Mouse (Mus musculus) MEL (cell line): Measurements from ENCODE around the gene Hs1bp3. TPM values are rescaled to one million over a fixed set of nuclear protein-coding genes. Genes with fewer than 3 reads are reported as not detected.

Source experiments
- DNase-seq: peaks from one replicate; pipeline ENCODE4 v3.0.0; 2011; ENCODE audit warnings: low read depth, low spot score
- H3K27ac ChIP-seq: 2 replicates; pipeline ENCODE4 v1.5.1; 2012; ENCODE audit warnings: low read depth, mild to moderate bottlenecking, control low read depth, low read length, moderate library complexity; ENCODE audit not compliant: control insufficient read depth
- H3K27me3 ChIP-seq, 2 experiments: fragments of 150-350 bp in 1 of 2; sonication (generic) in 1 of 2; 2 replicates each; pipeline ENCODE4 v1.6.1; 2012; ENCODE audit warnings: low read length in 2 of 2, mild to moderate bottlenecking in 2 of 2, improper control_type of control experiment in 1 of 2, moderate library complexity in 1 of 2; ENCODE audit not compliant: insufficient read depth in 2 of 2, control insufficient read depth in 1 of 2
- H3K36me3 ChIP-seq, 2 experiments: 2 replicates each; pipeline ENCODE4 v1.6.1; 2012 to 2014; ENCODE audit warnings: low read length in 2 of 2, improper control_type of control experiment in 1 of 2, inconsistent platforms in 1 of 2, mild to moderate bottlenecking in 1 of 2; ENCODE audit not compliant: insufficient read depth in 2 of 2, control insufficient read depth in 1 of 2
- H3K4me1 ChIP-seq, 2 experiments: fragments of 150-350 bp in 1 of 2; sonication (generic) in 1 of 2; 2 replicates each; pipeline ENCODE4 v1.6.1; 2012; ENCODE audit warnings: low read length in 2 of 2, improper control_type of control experiment in 1 of 2, mild to moderate bottlenecking in 1 of 2; ENCODE audit not compliant: insufficient read depth in 2 of 2, control insufficient read depth in 1 of 2
- H3K4me3 ChIP-seq, 2 experiments: fragments of 150-350 bp in 1 of 2; sonication (generic) in 1 of 2; 2 replicates each; pipeline ENCODE4 v1.5.1; 2012; ENCODE audit warnings: low read depth in 2 of 2, low read length in 2 of 2, mild to moderate bottlenecking in 2 of 2, moderate library complexity in 2 of 2, control low read depth in 1 of 2, improper control_type of control experiment in 1 of 2; ENCODE audit not compliant: control insufficient read depth in 1 of 2, insufficient read depth in 1 of 2
- H3K79me2 ChIP-seq: 2 replicates; pipeline ENCODE4 v1.6.1; 2012; ENCODE audit warnings: mild to moderate bottlenecking, low read length, moderate library complexity; ENCODE audit not compliant: control insufficient read depth, poor library complexity, insufficient read depth
- H3K9ac ChIP-seq: 2 replicates; pipeline ENCODE4 v1.6.1; 2012; ENCODE audit warnings: low read depth, mild to moderate bottlenecking, control low read depth, low read length, moderate library complexity; ENCODE audit not compliant: control insufficient read depth, poor library complexity, severe bottlenecking
- H3K9me3 ChIP-seq: fragments of 150-350 bp; sonication (generic); replicated peaks from 2 replicates; pipeline ENCODE4 v1.6.1; 2012; ENCODE audit warnings: mild to moderate bottlenecking, low read length, improper control_type of control experiment, moderate library complexity; ENCODE audit not compliant: insufficient read depth
- CHD2 ChIP-seq: IDR thresholded peaks from 2 replicates; pipeline ENCODE4 v1.6.1; 2011; ENCODE audit warnings: low read length, improper control_type of control experiment
- ELF1 ChIP-seq: IDR thresholded peaks from 2 replicates; pipeline ENCODE4 v1.6.1; 2014; ENCODE audit warnings: low read depth, mild to moderate bottlenecking, inconsistent platforms, low read length, improper control_type of control experiment, moderate library complexity
- GABPA ChIP-seq: IDR thresholded peaks from 2 replicates; pipeline ENCODE4 v1.6.1; 2012; ENCODE audit warnings: low read depth, mild to moderate bottlenecking, inconsistent platforms, low read length, improper control_type of control experiment, moderate library complexity
- GATA1 ChIP-seq: IDR thresholded peaks from 2 replicates; pipeline ENCODE4 v1.6.1; 2011; ENCODE audit warnings: low read depth, low read length, improper control_type of control experiment
- JUND ChIP-seq: IDR thresholded peaks from 2 replicates; pipeline ENCODE4 v1.6.1; 2011; ENCODE audit warnings: low read depth, mild to moderate bottlenecking, improper control_type of control experiment, low read length
- MAFK ChIP-seq: IDR thresholded peaks from 2 replicates; pipeline ENCODE4 v1.6.1; 2011; ENCODE audit warnings: low read depth, mild to moderate bottlenecking, low read length, improper control_type of control experiment, borderline replicate concordance
- MAX ChIP-seq: IDR thresholded peaks from 2 replicates; pipeline ENCODE4 v1.6.1; 2011; ENCODE audit warnings: low read length, improper control_type of control experiment
- MAZ ChIP-seq: IDR thresholded peaks from 2 replicates; pipeline ENCODE4 v1.6.1; 2012; ENCODE audit warnings: low read depth, mild to moderate bottlenecking, inconsistent platforms, low read length, improper control_type of control experiment
- POLR2A ChIP-seq, 2 experiments: IDR thresholded peaks; 2 replicates each; pipeline ENCODE4 v1.6.1; 2011 to 2012; ENCODE audit warnings: low read length in 2 of 2, mild to moderate bottlenecking in 2 of 2, control low read depth in 1 of 2, improper control_type of control experiment in 1 of 2, low read depth in 1 of 2, moderate library complexity in 1 of 2; ENCODE audit not compliant: control insufficient read depth in 1 of 2, insufficient read depth in 1 of 2, poor library complexity in 1 of 2
- POLR2AphosphoS2 ChIP-seq: IDR thresholded peaks from 2 replicates; pipeline ENCODE4 v1.6.1; 2011; ENCODE audit warnings: low read length, improper control_type of control experiment
- POLR2AphosphoS5 ChIP-seq: IDR thresholded peaks from 2 replicates; pipeline ENCODE4 v1.6.1; 2012; ENCODE audit warnings: low read depth, borderline replicate concordance, mild to moderate bottlenecking, inconsistent platforms, low read length, moderate library complexity, mixed read lengths
- USF1 ChIP-seq: IDR thresholded peaks from 2 replicates; pipeline ENCODE4 v1.6.1; 2014; ENCODE audit warnings: low read depth, mild to moderate bottlenecking, inconsistent platforms, low read length, improper control_type of control experiment, moderate library complexity
- USF2 ChIP-seq, 2 experiments: IDR thresholded peaks; 2 replicates each; pipeline ENCODE4 v1.6.1; 2011 to 2012; ENCODE audit warnings: improper control_type of control experiment in 2 of 2, low read length in 2 of 2, borderline replicate concordance in 1 of 2, inconsistent platforms in 1 of 2, low read depth in 1 of 2, mild to moderate bottlenecking in 1 of 2; ENCODE audit not compliant: insufficient read depth in 1 of 2
- ZC3H11A ChIP-seq: IDR thresholded peaks from 2 replicates; pipeline ENCODE4 v1.6.1; 2012; ENCODE audit warnings: low read depth, mild to moderate bottlenecking, inconsistent platforms, low read length, improper control_type of control experiment
- ZMIZ1 ChIP-seq: IDR thresholded peaks from 2 replicates; pipeline ENCODE4 v1.6.1; 2012; ENCODE audit warnings: low read depth, mild to moderate bottlenecking, inconsistent platforms, low read length, improper control_type of control experiment, moderate library complexity
- ZNF384 ChIP-seq: IDR thresholded peaks from 2 replicates; pipeline ENCODE4 v1.6.1; 2012; ENCODE audit warnings: low read depth, mild to moderate bottlenecking, inconsistent platforms, low read length, improper control_type of control experiment
- polyA plus RNA-seq, 2 experiments: library from polyadenylated mRNA; stranded (reverse) in 1 of 2; unstranded in 1 of 2; fragments of >175 nt in 1 of 2; fragments of >200 nt in 1 of 2; gene quantifications; 2 replicates each; pipeline versions ENCODE4 v1.2.1 to v1.2.4; 2012; ENCODE audit warnings: low replicate concordance in 2 of 2, low read depth in 1 of 2; ENCODE audit not compliant: insufficient read length in 2 of 2, insufficient read depth in 1 of 2, missing spikeins in 1 of 2
- total RNA-seq: library from RNA; depleted of rRNA; stranded (reverse); fragments of 300-350 nt; gene quantifications from 2 replicates; pipeline ENCODE4 v1.2.3, GENCODE M21; 2012

Hs1bp3 gene
- total and polyA plus RNA-seq, 3 experiments = 4.7 to 17.4 TPM; not detected in 1

DNA sequence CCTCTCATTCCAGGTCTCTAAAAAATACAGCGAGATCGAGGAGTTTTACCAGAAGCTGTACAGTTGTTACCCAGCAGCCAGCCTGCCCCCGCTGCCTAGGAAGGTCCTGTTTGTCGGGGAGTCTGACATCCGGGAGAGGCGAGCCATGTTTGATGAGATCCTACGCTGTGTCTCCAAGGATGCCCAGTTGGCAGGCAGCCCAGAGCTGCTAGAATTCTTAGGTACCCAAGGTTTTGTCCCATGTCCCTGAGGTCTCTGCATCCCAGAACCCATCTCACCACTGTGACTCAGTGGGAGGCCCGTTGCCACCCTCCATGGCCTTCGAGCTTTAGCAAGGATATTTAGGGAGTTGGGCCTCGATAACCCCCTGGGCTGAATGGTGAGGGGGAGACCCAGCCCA is 8.3 kb downstream of the Hs1bp3 start:
- H3K9me3 ChIP-seq = no peaks in the 10 kb centered on the region
- TF ChIP-seq ELF1 = no peak
- TF ChIP-seq POLR2AphosphoS5 = no peak
- no peak for TF ChIP-seq ZNF384
- TF ChIP-seq MAX = no peak
- no peak for TF ChIP-seq POLR2AphosphoS2
- H3K4me3 ChIP-seq = no peak overlapping the region
- H3K27ac ChIP-seq = no peak overlapping the region
- no peaks in the 10 kb centered on the region for H3K79me2 ChIP-seq
- no peak overlapping the region for H3K9ac ChIP-seq
- H3K36me3 ChIP-seq = no peaks in the 10 kb centered on the region
- DNase-seq = no peak
- no peaks in the 10 kb centered on the region for H3K27me3 ChIP-seq
- H3K4me1 ChIP-seq = no peaks in the 10 kb centered on the region

DNA sequence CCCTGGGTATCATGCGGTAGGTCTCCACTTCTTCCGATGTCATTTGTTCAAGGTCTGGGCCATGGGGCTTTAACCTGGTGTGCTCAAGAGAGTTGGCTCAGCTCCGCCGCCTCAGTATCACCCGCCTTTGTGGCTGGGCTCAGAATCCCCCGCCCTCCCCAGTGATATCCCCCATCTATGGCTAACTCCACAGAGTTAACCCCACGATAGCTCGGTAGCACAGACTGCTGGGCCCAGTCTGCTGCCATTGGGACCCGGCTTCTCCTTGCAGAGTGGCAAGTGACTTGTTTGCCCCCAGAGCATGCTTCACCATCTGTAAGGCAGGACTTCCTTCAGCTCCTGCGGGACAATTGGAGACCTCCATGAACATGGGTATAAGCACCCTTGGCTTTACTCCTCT is 10.9 kb downstream of the Hs1bp3 start:
- Histone ChIP-seq H3K4me1 (no peaks in the 10 kb centered on the region), H3K4me3 (no peak overlapping the region)
- TF ChIP-seq ZC3H11A (no peak), JUND (no peak), USF1 (no peak), GATA1 (no peak), POLR2A (IDR thresholded peaks at IDR 0.05; ENCODE audit: control insufficient read depth in 1 of 2, insufficient read depth in 1 of 2, low read depth in 1 of 2, low read length in 2 of 2, poor library complexity in 1 of 2) (no peak), MAFK (no peak), MAZ (no peak), GABPA (no peak), CHD2 (no peak), POLR2AphosphoS5 (no peak), ZMIZ1 (no peak), USF2 (IDR thresholded peaks at IDR 0.05; ENCODE audit: borderline replicate concordance in 1 of 2, insufficient read depth in 1 of 2, low read depth in 1 of 2, low read length in 2 of 2) (no peak)
- TF ChIP-seq, all 39 proteins: peak for 0
- Histone ChIP-seq H3K79me2 (no peaks in the 10 kb centered on the region), H3K36me3 (no peaks in the 10 kb centered on the region), H3K9me3 (no peaks in the 10 kb centered on the region), H3K27ac (no peak overlapping the region), H3K9ac (no peak overlapping the region), H3K27me3 (no peaks in the 10 kb centered on the region)
- no peak for DNase-seq
